Mouse (Mus musculus) embryonic facial prominence, embryonic 15.5 days (tissue): ENCODE results near the gene Acaca. TPM values are rescaled to one million over a fixed set of nuclear protein-coding genes. Genes with fewer than 3 reads are reported as not detected.
A peak's percentile ranks its signal among the peaks of the same experiment; 100 is the strongest.

Experiments used
- ATAC-seq: fragments of 200-750 bp; cut with Nextera tagmentation; 2 replicates; pipeline ENCODE4 v1.8.0; 2017; ENCODE audit warnings: low read depth, moderate TSS enrichment; ENCODE audit not compliant: insufficient number of reproducible peaks, low FRiP score, low TSS enrichment
- H3K27ac ChIP-seq: fragments of 300-500 bp; sonication (generic); replicated peaks from 2 replicates; pipeline ENCODE4 v1.5.1; 2015; ENCODE audit warnings: mild to moderate bottlenecking, inconsistent platforms
- H3K27me3 ChIP-seq: fragments of 300-500 bp; sonication (generic); 2 replicates; pipeline ENCODE4 v1.6.1; 2015; ENCODE audit warnings: inconsistent platforms
- H3K36me3 ChIP-seq: fragments of 300-500 bp; sonication (generic); 2 replicates; pipeline ENCODE4 v1.6.1; 2015; ENCODE audit warnings: mild to moderate bottlenecking, inconsistent platforms
- H3K4me1 ChIP-seq: fragments of 300-500 bp; sonication (generic); 2 replicates; pipeline ENCODE4 v1.6.1; 2015; ENCODE audit warnings: inconsistent platforms
- H3K4me2 ChIP-seq: fragments of 300-500 bp; sonication (generic); replicated peaks from 2 replicates; pipeline ENCODE4 v1.6.1; 2015; ENCODE audit warnings: mild to moderate bottlenecking, inconsistent platforms
- H3K4me3 ChIP-seq: fragments of 300-500 bp; sonication (generic); replicated peaks from 2 replicates; pipeline ENCODE4 v1.5.1; 2015; ENCODE audit warnings: mild to moderate bottlenecking, inconsistent platforms
- H3K9ac ChIP-seq: fragments of 300-500 bp; sonication (generic); 2 replicates; pipeline ENCODE4 v1.6.1; 2015; ENCODE audit warnings: inconsistent platforms
- H3K9me3 ChIP-seq: fragments of 300-500 bp; sonication (generic); replicated peaks from 2 replicates; pipeline ENCODE4 v1.6.1; 2016; ENCODE audit warnings: inconsistent platforms
- WGBS: fragments of 180-500 bp; shearing (Covaris S2); methylation state at CpG from one replicate; pipeline ENCODE4 v1.1.7; 2015; 5-methylcytosine and 5-hydroxymethylcytosine counted together
- polyA plus RNA-seq: library from polyadenylated mRNA; unstranded; fragments of >200 nt; fragmentation: Nextera tagmentation; extraction: Ambion mirVana; gene quantifications from 2 replicates; pipeline ENCODE4 v1.2.1, GENCODE M21; 2015

Gene Acaca
- polyA plus RNA-seq, 1 experiment from 2014 or later: 12.3 TPM

DNA sequence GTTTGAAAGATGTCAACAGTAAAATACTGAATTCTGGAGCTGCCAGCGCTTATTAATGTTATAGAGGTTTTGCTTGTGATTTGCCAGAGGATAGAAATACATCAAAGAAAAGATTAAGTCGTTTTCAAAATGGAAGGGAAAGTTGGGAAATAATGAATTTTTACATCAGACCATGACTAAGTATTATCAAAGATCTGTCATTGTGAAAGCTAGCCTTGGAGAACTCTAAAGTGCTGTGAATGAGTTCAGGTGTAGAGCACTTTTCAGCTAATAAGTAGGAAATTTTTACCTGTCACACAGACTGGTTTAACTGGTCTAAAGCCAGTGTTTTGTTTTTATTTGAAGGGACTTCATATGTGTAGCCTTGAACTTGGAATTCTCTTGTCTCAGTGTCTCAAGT is 51.8 kb downstream of the Acaca start:
- WGBS: 53% methylated on average over 2 of the region's 2 CpGs
- H3K4me1 ChIP-seq: peaks cover 14% of the 10 kb centered on the region
- H3K27me3 ChIP-seq: no peaks in the 10 kb centered on the region
- no peaks in the 10 kb centered on the region for H3K36me3 ChIP-seq
- H3K9ac ChIP-seq: no peak overlapping the region
- ATAC-seq: no peak
- peak overlapping the region; percentile 81 for H3K4me2 ChIP-seq
- H3K27ac ChIP-seq: no peak overlapping the region
- H3K4me3 ChIP-seq: peak overlapping the region; percentile 88
- H3K9me3 ChIP-seq: no peaks in the 10 kb centered on the region

DNA sequence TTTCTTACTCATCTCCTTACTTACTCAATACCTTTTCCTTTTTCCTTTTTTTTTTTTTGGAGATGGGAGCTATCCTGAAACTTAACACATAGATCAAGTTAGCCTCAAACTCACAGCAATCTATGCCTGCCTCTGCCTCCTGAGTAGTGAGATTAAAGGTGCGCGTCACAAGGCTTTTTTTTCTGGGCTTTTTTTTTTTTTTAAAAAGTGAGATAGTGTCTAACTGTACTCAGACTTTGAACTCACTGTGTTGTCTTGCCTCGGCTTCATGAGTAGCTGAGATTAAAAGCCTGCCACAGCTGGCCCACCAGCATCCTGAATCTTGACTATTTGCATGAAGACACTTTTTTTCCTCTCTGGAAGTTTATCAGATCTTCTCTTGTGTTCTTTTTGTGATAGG is 59.1 kb downstream of the Acaca start:
- Histone ChIP-seq H3K36me3 (no peaks in the 10 kb centered on the region), H3K9ac (no peak overlapping the region), H3K4me2 (no peak overlapping the region), H3K27ac (no peak overlapping the region), H3K4me1 (no peaks in the 10 kb centered on the region), H3K27me3 (no peaks in the 10 kb centered on the region), H3K4me3 (no peak overlapping the region), H3K9me3 (no peaks in the 10 kb centered on the region)
- no peak for ATAC-seq
- WGBS: 90% methylated on average over 3 of the region's 3 CpGs

DNA sequence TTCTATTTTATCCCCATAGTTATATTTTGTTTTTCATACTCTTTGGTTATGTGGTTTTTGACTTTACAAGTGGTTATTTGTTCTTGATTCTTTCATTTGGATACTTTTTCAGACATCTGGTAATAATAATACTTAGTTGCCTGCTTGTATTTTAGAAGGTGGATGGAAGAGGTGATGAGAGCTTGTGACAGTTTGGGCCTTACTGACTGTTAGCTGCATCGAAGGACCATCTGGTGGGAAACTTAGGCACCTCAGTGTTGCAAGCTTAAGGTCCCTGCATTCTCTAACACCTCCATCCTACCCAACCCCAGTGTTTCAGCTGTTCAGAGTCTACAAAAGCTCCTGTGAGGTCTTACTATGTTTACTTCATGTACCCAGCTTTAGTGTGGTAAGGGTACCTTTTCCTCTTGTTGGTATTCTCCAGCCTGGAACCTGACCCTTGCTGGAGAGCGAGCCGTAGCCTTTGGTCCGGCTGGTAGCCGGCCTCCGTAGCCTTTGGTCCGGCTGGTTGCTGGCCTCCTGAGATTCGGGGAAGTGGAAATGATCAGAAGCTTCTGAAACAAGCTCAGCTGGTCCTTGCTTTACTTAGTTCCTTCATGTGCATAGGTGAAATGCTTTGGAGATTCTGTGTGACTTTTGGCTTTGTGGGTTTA is 61.2 kb downstream of the Acaca start:
- WGBS: 79% methylated on average over 8 of the region's 8 CpGs
- ATAC-seq: no peak
- Histone ChIP-seq H3K27me3 (no peaks in the 10 kb centered on the region), H3K9ac (no peak overlapping the region), H3K9me3 (no peaks in the 10 kb centered on the region), H3K4me3 (no peak overlapping the region), H3K36me3 (0 out of 2 replicates have a peak, but pooled peaks cover 5% of the 10 kb centered on the region), H3K27ac (no peak overlapping the region), H3K4me1 (no peaks in the 10 kb centered on the region), H3K4me2 (no peak overlapping the region)

DNA sequence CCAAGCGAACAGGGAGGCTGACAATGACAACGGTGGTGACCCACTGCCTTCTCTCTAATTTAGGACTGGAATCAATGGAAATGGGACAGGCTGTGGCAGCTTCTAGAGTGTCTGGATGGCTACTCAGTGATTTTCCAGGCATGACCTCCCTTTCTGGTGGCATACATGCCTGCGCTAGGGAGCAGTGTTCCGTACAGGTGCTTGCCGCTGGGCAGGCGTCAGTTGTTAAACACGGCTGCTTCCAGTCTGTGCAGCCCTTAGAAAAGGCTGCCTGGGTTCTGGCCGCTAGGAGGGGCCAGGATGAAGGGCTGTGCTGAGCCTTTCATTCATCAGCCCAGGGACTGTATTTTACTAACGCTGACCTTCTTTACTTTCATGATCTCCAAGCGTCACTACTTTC is 63.8 kb downstream of the Acaca start:
- Histone ChIP-seq H3K4me3 (no peak overlapping the region), H3K4me1 (no peaks in the 10 kb centered on the region), H3K9me3 (no peaks in the 10 kb centered on the region), H3K27me3 (no peaks in the 10 kb centered on the region), H3K27ac (no peak overlapping the region), H3K4me2 (no peak overlapping the region), H3K9ac (no peak overlapping the region), H3K36me3 (0 out of 2 replicates have a peak, but pooled peaks cover 11% of the 10 kb centered on the region)
- 74% methylated on average over 10 of the region's 10 CpGs for WGBS
- ATAC-seq: no peak

DNA sequence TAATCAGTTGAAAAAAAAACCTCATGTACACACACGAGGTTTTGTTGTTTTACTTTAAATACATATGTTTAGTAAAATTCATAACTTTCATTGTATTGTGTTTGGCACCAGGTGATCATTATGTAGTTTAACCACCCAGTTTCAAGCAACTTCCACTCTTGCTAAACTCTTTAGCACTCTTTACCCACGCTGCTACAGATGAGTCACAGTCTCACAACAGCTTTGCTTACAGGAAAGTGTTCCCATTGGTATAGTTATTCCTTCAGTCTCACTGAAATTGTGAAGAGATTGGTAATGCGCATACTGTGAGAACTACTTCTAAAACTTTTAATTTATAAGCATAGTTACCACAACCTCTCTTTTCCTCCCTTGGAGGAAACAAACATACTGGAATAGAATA is 65.3 kb downstream of the Acaca start:
- Histone ChIP-seq H3K4me3 (no peak overlapping the region), H3K9ac (no peak overlapping the region), H3K4me1 (no peaks in the 10 kb centered on the region), H3K27ac (no peak overlapping the region), H3K27me3 (no peaks in the 10 kb centered on the region), H3K4me2 (no peak overlapping the region), H3K36me3 (0 out of 2 replicates have a peak, but pooled peaks cover 11% of the 10 kb centered on the region), H3K9me3 (no peaks in the 10 kb centered on the region)
- 85% methylated on average over 3 of the region's 3 CpGs for WGBS
- ATAC-seq: no peak

DNA sequence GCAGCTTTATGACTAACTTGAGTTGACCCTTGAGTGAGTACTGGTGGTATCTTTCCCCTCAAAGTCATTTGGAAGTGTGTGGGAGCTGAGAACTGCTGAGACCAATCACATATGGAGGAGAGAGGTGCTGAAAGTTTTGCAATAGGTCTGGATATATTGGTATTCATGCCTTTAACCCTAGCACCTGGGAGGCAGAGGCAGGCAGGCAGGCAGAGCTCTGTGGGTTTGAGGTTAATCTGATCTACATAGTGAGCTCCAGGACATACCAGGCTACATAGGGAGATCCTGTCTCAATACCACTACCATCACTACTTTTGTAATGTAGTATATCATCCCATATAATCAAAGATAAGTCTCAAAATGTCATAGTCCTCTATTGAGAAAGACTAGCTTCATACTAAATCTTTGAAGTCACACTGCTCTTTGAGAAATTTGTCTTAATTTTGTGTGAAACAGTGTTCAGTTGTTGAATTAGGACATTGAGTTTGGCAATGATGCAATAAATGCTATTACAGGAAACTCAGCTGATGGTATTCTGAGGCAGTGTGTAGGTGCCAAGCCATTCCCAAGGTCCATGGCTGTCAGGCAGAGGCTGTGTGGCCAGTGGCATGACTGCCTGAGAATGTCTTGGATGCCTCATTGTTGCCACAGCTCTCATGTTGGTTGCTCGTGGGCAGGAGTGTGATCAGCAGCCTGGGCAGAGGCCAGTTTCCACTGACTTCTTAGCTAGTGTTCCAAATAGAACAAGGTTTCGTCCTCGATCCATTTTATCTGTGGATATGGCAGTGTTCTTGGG is 68.3 kb downstream of the Acaca start:
- Histone ChIP-seq H3K9ac (no peak overlapping the region), H3K9me3 (no peaks in the 10 kb centered on the region), H3K36me3 (0 out of 2 replicates have a peak, but pooled peaks cover 11% of the 10 kb centered on the region), H3K27me3 (no peaks in the 10 kb centered on the region), H3K4me1 (no peaks in the 10 kb centered on the region), H3K4me2 (no peak overlapping the region), H3K4me3 (no peak overlapping the region), H3K27ac (no peak overlapping the region)
- WGBS: 78% methylated on average over 3 of the region's 3 CpGs
- no peak for ATAC-seq

DNA sequence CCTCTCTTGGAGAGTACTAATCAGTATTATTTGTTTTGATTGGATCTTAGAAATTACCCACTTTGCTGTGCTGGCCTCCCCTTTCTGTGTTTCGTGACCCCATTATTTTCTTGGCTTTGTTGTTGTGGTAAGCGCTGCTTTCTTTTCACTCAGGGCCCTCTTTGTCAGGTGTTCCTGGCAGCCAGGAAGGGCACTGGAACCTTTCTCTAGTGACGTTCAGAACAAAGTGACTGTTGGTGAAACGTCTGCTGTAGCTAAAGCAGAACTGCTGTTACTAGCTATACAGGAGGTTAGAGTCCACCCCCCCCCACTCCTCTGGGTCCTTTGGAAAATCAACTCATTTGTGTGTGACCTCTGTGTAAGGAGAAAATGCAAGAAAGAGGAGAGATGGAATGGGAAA is 76.3 kb downstream of the Acaca start:
- no peaks in the 10 kb centered on the region for H3K9me3 ChIP-seq
- no peak overlapping the region for H3K9ac ChIP-seq
- WGBS: 67% methylated on average over 4 of the region's 4 CpGs
- 0 out of 2 replicates have a peak, but pooled peaks cover 6% of the 10 kb centered on the region for H3K36me3 ChIP-seq
- no peak for ATAC-seq
- H3K4me3 ChIP-seq: no peak overlapping the region
- no peak overlapping the region for H3K4me2 ChIP-seq
- no peaks in the 10 kb centered on the region for H3K27me3 ChIP-seq
- H3K27ac ChIP-seq: no peak overlapping the region
- no peaks in the 10 kb centered on the region for H3K4me1 ChIP-seq

DNA sequence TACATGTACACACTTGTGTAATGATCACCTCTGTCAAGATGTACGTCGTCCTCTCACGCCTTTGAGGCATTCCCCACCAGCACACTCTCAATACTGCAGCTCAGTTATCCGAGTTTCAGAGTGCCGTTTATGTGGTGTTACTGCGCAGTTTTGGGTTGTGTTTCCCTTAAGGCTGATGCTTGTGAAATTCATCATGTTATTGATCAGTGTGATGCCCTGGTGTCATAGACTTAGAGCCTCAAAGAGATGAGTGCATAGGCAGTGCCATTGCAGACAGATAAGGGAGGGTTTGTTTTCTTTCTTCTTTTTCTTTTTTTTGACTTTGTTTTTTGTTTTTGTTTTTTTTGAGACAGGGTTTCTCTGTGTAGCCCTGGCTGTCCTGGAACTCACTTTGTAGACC is 81.4 kb downstream of the Acaca start:
- no peaks in the 10 kb centered on the region for H3K9me3 ChIP-seq
- 92% methylated on average over 6 of the region's 6 CpGs for WGBS
- H3K9ac ChIP-seq: no peak overlapping the region
- no peaks in the 10 kb centered on the region for H3K36me3 ChIP-seq
- H3K27ac ChIP-seq: no peak overlapping the region
- H3K4me2 ChIP-seq: no peak overlapping the region
- no peak for ATAC-seq
- no peak overlapping the region for H3K4me3 ChIP-seq
- H3K27me3 ChIP-seq: no peaks in the 10 kb centered on the region
- no peaks in the 10 kb centered on the region for H3K4me1 ChIP-seq

DNA sequence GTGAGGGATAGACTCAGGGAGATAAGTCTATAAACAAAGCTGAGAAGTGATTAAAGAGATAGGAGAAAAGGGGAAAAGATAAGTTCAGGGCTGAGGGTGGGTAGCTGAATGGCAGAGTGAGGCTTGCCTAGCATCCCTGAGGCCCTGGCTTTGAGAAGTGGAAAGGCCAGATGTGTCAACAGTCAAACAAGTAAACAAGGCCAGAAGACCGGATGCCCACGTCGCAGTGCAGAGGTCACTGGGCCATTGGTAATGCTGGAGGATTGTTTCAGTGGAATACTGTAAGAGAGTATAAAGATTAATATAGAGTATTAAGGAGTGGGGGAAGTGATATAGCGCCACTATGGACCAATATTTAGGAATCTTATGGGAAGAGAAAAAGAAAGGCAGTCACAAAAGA is 89.5 kb downstream of the Acaca start:
- no peak for ATAC-seq
- H3K4me2 ChIP-seq: no peak overlapping the region
- WGBS: 82% methylated on average over 4 of the region's 4 CpGs
- H3K4me1 ChIP-seq: no peaks in the 10 kb centered on the region
- H3K9me3 ChIP-seq: no peaks in the 10 kb centered on the region
- H3K4me3 ChIP-seq: no peak overlapping the region
- H3K27ac ChIP-seq: no peak overlapping the region
- H3K27me3 ChIP-seq: no peaks in the 10 kb centered on the region
- H3K36me3 ChIP-seq: 0 out of 2 replicates have a peak, but pooled peaks cover 8% of the 10 kb centered on the region
- H3K9ac ChIP-seq: no peak overlapping the region

DNA sequence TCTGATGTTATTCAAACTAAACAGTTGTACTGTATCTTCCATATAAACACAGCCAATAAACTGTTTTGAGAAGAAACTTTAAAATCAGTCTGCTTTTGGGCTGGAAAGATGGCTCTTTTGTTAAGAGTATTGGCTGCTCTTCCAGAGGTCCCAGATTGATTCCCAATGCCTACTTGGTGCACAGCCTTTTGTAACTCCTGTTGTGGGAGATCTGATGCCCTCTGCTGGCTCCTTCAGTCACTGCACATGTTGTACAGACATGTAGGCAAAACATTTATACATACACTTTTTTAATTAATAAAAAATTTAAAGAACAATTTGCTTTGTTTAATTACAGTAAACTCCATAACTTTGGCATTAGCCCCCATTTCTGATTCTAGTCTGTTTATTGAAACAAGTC is 114.1 kb downstream of the Acaca start:
- Histone ChIP-seq H3K4me1 (no peaks in the 10 kb centered on the region), H3K27me3 (no peaks in the 10 kb centered on the region), H3K27ac (no peak overlapping the region), H3K9ac (no peak overlapping the region), H3K4me3 (no peak overlapping the region), H3K4me2 (no peak overlapping the region), H3K36me3 (0 out of 2 replicates have a peak, but pooled peaks cover 5% of the 10 kb centered on the region), H3K9me3 (no peaks in the 10 kb centered on the region)
- no peak for ATAC-seq

DNA sequence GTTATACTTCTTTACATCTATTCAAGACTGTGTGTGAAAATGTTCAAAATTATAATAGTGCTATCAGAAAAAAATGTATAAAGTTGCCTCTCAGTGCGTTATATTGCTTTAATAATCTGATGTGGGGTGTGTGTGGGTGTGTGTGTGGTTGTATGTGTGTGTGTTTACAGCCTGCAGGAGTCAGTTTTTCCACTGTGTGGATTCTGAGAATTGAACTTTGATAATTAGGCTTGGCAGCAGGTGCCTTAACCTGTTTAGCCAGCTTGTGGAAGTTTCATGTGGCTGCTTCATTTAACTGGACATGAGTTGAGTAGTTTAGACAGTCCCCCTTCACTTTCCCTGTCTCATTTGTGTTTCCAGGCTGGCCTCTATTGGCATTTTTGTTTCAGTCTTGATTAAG is 117.9 kb downstream of the Acaca start:
- no peak overlapping the region for H3K4me2 ChIP-seq
- H3K4me3 ChIP-seq: no peak overlapping the region
- WGBS: 85% methylated on average over 1 of the region's 1 CpGs
- H3K9ac ChIP-seq: no peak overlapping the region
- H3K36me3 ChIP-seq: peaks cover 29% of the 10 kb centered on the region
- no peak for ATAC-seq
- H3K27me3 ChIP-seq: no peaks in the 10 kb centered on the region
- no peak overlapping the region for H3K27ac ChIP-seq
- no peaks in the 10 kb centered on the region for H3K4me1 ChIP-seq
- no peaks in the 10 kb centered on the region for H3K9me3 ChIP-seq
